Mouse (Mus musculus): ENCODE measurements around the gene Trpv4. TPM values are rescaled to one million over a fixed set of nuclear protein-coding genes. Genes with fewer than 3 reads are reported as not detected.

The Trpv4 gene
- total and polyA plus RNA-seq, 2 experiments from 2014 or later, result 0.88 to 3.4 TPM

DNA sequence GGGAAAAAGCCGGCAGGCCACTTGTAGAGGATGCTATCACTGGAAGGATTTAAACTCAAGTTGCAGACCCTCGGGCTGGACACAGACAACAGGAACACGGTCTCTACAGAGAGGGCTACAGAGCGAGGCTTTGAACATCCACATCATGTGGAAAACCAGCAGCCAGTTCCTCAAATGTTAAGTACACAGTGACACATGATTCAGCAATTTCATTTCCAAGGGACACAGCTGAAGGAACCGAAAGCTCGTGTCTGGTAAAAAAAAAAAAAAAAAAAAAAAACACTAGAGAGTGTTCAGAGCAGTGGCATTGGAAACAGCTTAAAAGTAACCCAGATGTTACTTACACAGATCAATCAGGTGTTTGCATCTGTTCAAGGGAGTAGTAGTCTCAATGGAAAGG, 2.8 kb upstream of the Trpv4 start:
- ATAC-seq (ENCODE audit: low FRiP score) (no peak), DNase-seq (ENCODE audit: low spot score) (no peak)
- Histone ChIP-seq H3K4me2 (ENCODE audit: low read depth, low read length, poor library complexity, severe bottlenecking) (no peak overlapping the region), H3K9ac (replicated peaks; ENCODE audit: low read length, poor library complexity, severe bottlenecking) (no peak overlapping the region), H3K4me1 (ENCODE audit: insufficient read depth, low read length) (peaks cover 7% of the 10 kb centered on the region), H3K36me3 (ENCODE audit: insufficient read depth, low read length) (peaks cover 3% of the 10 kb centered on the region; the same call in 1 of the 2 replicates), H3K27me3 (ENCODE audit: insufficient read depth, low read length) (peaks cover 28% of the 10 kb centered on the region), H3K4me3 (ENCODE audit: low read depth, low read length) (no peak overlapping the region), H3K9me3 (ENCODE audit: low read length) (no peaks in the 10 kb centered on the region), H3K27ac (ENCODE audit: low read depth, low read length) (no peak overlapping the region)
- TF ChIP-seq CTCF (IDR thresholded peaks at IDR 0.05), result no peak
- 65% methylated on average over 6 of the region's 6 CpGs for WGBS

DNA sequence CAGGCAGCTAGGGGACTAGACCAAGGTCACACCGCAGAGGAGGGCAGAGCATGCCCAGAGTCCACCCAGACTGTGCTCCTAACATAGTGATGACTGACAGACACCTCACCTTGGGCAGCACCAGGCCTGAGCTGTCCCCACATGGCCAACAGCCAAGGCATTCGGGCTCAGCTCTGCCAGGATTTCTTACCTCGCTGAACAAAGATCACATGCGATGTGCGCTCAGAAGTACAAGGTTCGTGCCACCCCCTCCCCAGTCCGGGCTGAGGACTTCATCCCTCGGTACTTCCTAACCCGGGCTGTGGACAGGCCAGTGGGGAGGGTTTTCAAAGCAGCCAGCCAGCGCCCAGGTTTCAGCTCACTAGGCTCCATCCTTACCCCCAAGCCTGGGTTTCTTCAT, 795 bp downstream of the Trpv4 start:
- peak overlapping the region; percentile 88 for H3K4me2 ChIP-seq (ENCODE audit: low read depth, low read length, poor library complexity, severe bottlenecking)
- peaks cover 28% of the 10 kb centered on the region for H3K27me3 ChIP-seq (ENCODE audit: insufficient read depth, low read length)
- H3K9me3 ChIP-seq (ENCODE audit: low read length), result no peaks in the 10 kb centered on the region
- DNase-seq (ENCODE audit: low spot score), result no peak
- peaks cover 7% of the 10 kb centered on the region for H3K4me1 ChIP-seq (ENCODE audit: insufficient read depth, low read length)
- WGBS, result 27% methylated on average over 10 of the region's 10 CpGs
- no peak for TF ChIP-seq CTCF (IDR thresholded peaks at IDR 0.05)
- no peak overlapping the region for H3K9ac ChIP-seq (replicated peaks; ENCODE audit: low read length, poor library complexity, severe bottlenecking)
- no peak overlapping the region for H3K27ac ChIP-seq (ENCODE audit: low read depth, low read length)
- H3K4me3 ChIP-seq (ENCODE audit: low read depth, low read length), result no peak overlapping the region
- no peak for ATAC-seq (ENCODE audit: low FRiP score)
- H3K36me3 ChIP-seq (ENCODE audit: insufficient read depth, low read length), result no peaks in the 10 kb centered on the region

DNA sequence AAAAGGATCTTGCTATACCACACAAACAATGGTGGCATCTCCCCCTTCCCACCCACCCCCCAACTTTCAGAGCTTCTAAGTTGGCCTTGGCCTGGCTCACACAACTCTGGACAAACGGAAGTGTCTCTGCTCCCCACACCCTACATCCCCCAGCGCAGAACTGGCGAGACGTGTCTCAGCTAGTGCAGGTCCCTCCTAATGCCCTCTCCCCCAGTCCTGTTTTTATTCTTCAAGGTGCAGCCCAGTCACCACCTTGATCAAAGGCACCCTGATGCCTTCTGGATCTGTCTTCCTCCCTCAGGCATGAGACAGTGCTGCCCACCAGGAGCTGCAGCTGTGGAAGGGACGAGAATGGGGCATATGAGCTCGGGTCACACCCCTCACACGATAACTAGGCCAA, 1.9 kb downstream of the Trpv4 start:
- H3K36me3 ChIP-seq (ENCODE audit: insufficient read depth, low read length), result no peaks in the 10 kb centered on the region
- TF ChIP-seq CTCF (IDR thresholded peaks at IDR 0.05), result no peak
- no peak for ATAC-seq (ENCODE audit: low FRiP score)

DNA sequence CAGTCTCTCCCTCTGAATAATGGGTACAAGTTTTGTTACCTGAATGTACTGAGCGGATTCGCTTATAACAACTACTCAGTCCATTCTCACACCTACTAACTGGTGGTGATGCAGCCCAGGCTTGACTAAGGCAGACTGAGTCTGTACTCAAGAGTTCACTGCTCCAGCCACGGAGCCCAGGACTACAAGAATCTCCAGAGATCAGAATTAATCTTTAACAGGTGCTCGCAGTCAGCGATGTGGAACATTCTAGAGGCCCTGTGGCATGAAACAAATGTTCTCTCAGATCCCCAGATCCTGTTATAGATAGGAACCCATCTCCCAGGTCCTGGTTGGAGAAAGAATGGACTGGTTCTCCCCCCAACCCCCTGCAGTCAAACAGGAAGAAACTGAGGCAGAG, 2.5 kb downstream of the Trpv4 start:
- H3K27me3 ChIP-seq (ENCODE audit: insufficient read depth, low read length), result peaks cover 28% of the 10 kb centered on the region
- peaks cover 7% of the 10 kb centered on the region for H3K4me1 ChIP-seq (ENCODE audit: insufficient read depth, low read length)
- no peak for DNase-seq (ENCODE audit: low spot score)
- no peak for TF ChIP-seq CTCF (IDR thresholded peaks at IDR 0.05)
- H3K9me3 ChIP-seq (ENCODE audit: low read length), result no peaks in the 10 kb centered on the region
- H3K9ac ChIP-seq (replicated peaks; ENCODE audit: low read length, poor library complexity, severe bottlenecking), result no peak overlapping the region
- no peaks in the 10 kb centered on the region for H3K36me3 ChIP-seq (ENCODE audit: insufficient read depth, low read length)
- no peak overlapping the region for H3K4me2 ChIP-seq (ENCODE audit: low read depth, low read length, poor library complexity, severe bottlenecking)
- ATAC-seq (ENCODE audit: low FRiP score), result no peak
- 93% methylated on average over 5 of the region's 5 CpGs for WGBS
- no peak overlapping the region for H3K27ac ChIP-seq (ENCODE audit: low read depth, low read length)
- H3K4me3 ChIP-seq (ENCODE audit: low read depth, low read length), result no peak overlapping the region

More for the DNA sequence above, 1.9 kb downstream of the Trpv4 start:
- Histone ChIP-seq H3K9ac (replicated peaks; ENCODE audit: low read length, poor library complexity, severe bottlenecking) (no peak overlapping the region), H3K27me3 (ENCODE audit: insufficient read depth, low read length) (peaks cover 28% of the 10 kb centered on the region), H3K4me3 (ENCODE audit: low read depth, low read length) (no peak overlapping the region), H3K4me1 (ENCODE audit: insufficient read depth, low read length) (peaks cover 7% of the 10 kb centered on the region), H3K4me2 (ENCODE audit: low read depth, low read length, poor library complexity, severe bottlenecking) (no peak overlapping the region), H3K9me3 (ENCODE audit: low read length) (no peaks in the 10 kb centered on the region), H3K27ac (ENCODE audit: low read depth, low read length) (no peak overlapping the region)
- DNase-seq (ENCODE audit: low spot score), result no peak
- WGBS, result 82% methylated on average over 7 of the region's 7 CpGs

- TF ChIP-seq CTCF (IDR thresholded peaks at IDR 0.05), result no peak
- Histone ChIP-seq H3K27ac (ENCODE audit: low read depth, low read length) (no peak overlapping the region), H3K27me3 (ENCODE audit: insufficient read depth, low read length) (peaks cover 24% of the 10 kb centered on the region), H3K4me3 (ENCODE audit: low read depth, low read length) (no peak overlapping the region), H3K4me2 (ENCODE audit: low read depth, low read length, poor library complexity, severe bottlenecking) (no peak overlapping the region), H3K9ac (replicated peaks; ENCODE audit: low read length, poor library complexity, severe bottlenecking) (no peak overlapping the region), H3K4me1 (ENCODE audit: insufficient read depth, low read length) (peaks cover 7% of the 10 kb centered on the region), H3K9me3 (ENCODE audit: low read length) (no peaks in the 10 kb centered on the region), H3K36me3 (ENCODE audit: insufficient read depth, low read length) (no peaks in the 10 kb centered on the region)
- WGBS, result 68% methylated on average over 11 of the region's 15 CpGs
- DNase-seq (ENCODE audit: low spot score) (no peak), ATAC-seq (ENCODE audit: low FRiP score) (no peak)
Observed at GRCm38 (mm10) chr5:114653656-114654437, 4.4 kb downstream of the Trpv4 start.

- 24% methylated on average over 3 of the region's 3 CpGs for WGBS
- no peak overlapping the region for H3K4me2 ChIP-seq (ENCODE audit: low read depth, low read length, poor library complexity, severe bottlenecking)
- ATAC-seq (ENCODE audit: low FRiP score) (no peak), DNase-seq (ENCODE audit: low spot score) (no peak)
- no peak for TF ChIP-seq CTCF (IDR thresholded peaks at IDR 0.05)
- no peaks in the 10 kb centered on the region for H3K4me1 ChIP-seq (ENCODE audit: insufficient read depth, low read length)
- no peak overlapping the region for H3K27ac ChIP-seq (ENCODE audit: low read depth, low read length)
- H3K36me3 ChIP-seq (ENCODE audit: insufficient read depth, low read length), result no peaks in the 10 kb centered on the region
- H3K9me3 ChIP-seq (ENCODE audit: low read length), result no peaks in the 10 kb centered on the region
- no peak overlapping the region for H3K4me3 ChIP-seq (ENCODE audit: low read depth, low read length)
- H3K9ac ChIP-seq (replicated peaks; ENCODE audit: low read length, poor library complexity, severe bottlenecking), result no peak overlapping the region
- H3K27me3 ChIP-seq (ENCODE audit: insufficient read depth, low read length), result peaks cover 3% of the 10 kb centered on the region
Observed at GRCm38 (mm10) chr5:114651449-114651848, 6.8 kb downstream of the Trpv4 start.
